Mouse (Mus musculus): Measurements from ENCODE around the gene Foxb1.

DNA sequence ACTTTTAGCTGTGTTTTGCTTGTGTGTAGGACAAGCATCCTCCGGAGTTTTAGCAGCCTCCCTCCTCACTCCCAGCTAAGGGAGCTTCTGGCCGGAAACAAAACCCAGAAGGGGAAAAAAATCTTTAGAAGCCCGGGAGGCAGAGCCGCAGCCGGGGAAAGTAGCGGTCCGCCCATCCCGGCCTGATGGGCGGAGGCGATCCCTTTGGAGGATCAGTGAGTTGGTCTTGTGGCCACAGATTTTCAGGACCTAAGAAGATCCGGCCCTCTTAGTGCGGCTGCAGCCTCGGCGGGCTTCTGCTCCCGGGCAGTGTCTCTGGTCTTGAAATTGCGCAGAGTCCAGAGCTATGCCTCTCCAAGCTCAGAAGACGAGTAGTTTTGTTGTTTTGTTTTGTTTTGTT is 2.2 kb downstream of the Foxb1 start:
- TF ChIP-seq CTCF (IDR thresholded peaks at IDR 0.05; ENCODE audit: extremely low read depth, insufficient read depth, insufficient read length, insufficient replicate concordance) (no peak), POLR2A (IDR thresholded peaks at IDR 0.05; ENCODE audit: low read depth, low read length) (no peak)
